Mouse (Mus musculus) midbrain, embryonic 11.5 days (tissue): ENCODE data around the gene 1500009C09Rik. TPM values are rescaled to one million over a fixed set of nuclear protein-coding genes. Genes with fewer than 3 reads are reported as not detected.
A peak's percentile ranks its signal among the peaks of the same experiment; 100 is the strongest.

Source experiments
- ATAC-seq: fragments of 200-750 bp; cut with Nextera tagmentation; 2 replicates; pipeline ENCODE4 v1.8.0; 2017; ENCODE audit warnings: moderate TSS enrichment, moderate library complexity; ENCODE audit not compliant: low FRiP score
- DNase-seq: peaks from one replicate; pipeline ENCODE4 v3.0.0; 2015; ENCODE audit warnings: low spot score; ENCODE audit errors: missing footprints
- H3K27ac ChIP-seq: fragments of 300-500 bp; sonication (generic); 2 replicates; pipeline ENCODE4 v1.5.1; 2014; ENCODE audit warnings: low read depth, low read length
- H3K27me3 ChIP-seq: fragments of 300-500 bp; sonication (generic); 2 replicates; pipeline ENCODE4 v1.6.1; 2014; ENCODE audit warnings: mild to moderate bottlenecking, low read length, moderate library complexity, mixed read lengths; ENCODE audit not compliant: control insufficient read depth, insufficient read depth
- H3K36me3 ChIP-seq: fragments of 300-500 bp; sonication (generic); 2 replicates; pipeline ENCODE4 v1.6.1; 2014; ENCODE audit warnings: mild to moderate bottlenecking, low read length, moderate library complexity, mixed read lengths; ENCODE audit not compliant: control insufficient read depth, insufficient read depth
- H3K4me1 ChIP-seq: fragments of 300-500 bp; sonication (generic); 2 replicates; pipeline ENCODE4 v1.6.1; 2014; ENCODE audit warnings: low read length; ENCODE audit not compliant: control insufficient read depth, insufficient read depth
- H3K4me2 ChIP-seq: fragments of 300-500 bp; sonication (generic); 2 replicates; pipeline ENCODE4 v1.6.1; 2014; ENCODE audit warnings: mild to moderate bottlenecking, moderate library complexity
- H3K4me3 ChIP-seq: fragments of 300-500 bp; sonication (generic); 2 replicates; pipeline ENCODE4 v1.5.1; 2014; ENCODE audit warnings: low read depth, low read length
- H3K9ac ChIP-seq: fragments of 300-500 bp; sonication (generic); 2 replicates; pipeline ENCODE4 v1.6.1; 2014; ENCODE audit warnings: low read length
- H3K9me3 ChIP-seq: fragments of 300-500 bp; sonication (generic); 2 replicates; pipeline ENCODE4 v1.6.1; 2016; ENCODE audit warnings: low read length; ENCODE audit not compliant: control insufficient read depth
- WGBS: fragments of 180-500 bp; shearing (Covaris S2); extraction: QIAGEN DNeasy Blood & Tissue Kit; methylation state at CpG from one replicate; pipeline ENCODE4 v1.1.7; 2014; 5-methylcytosine and 5-hydroxymethylcytosine counted together
- polyA plus RNA-seq: library from polyadenylated mRNA; unstranded; fragments of >200 nt; fragmentation: Nextera tagmentation; extraction: Ambion mirVana; gene quantifications from 2 replicates; pipeline ENCODE4 v1.2.1, GENCODE M21; 2014

The 1500009C09Rik gene
- polyA plus RNA-seq, 1 experiment from 2014 or later, result 1.0 TPM

DNA sequence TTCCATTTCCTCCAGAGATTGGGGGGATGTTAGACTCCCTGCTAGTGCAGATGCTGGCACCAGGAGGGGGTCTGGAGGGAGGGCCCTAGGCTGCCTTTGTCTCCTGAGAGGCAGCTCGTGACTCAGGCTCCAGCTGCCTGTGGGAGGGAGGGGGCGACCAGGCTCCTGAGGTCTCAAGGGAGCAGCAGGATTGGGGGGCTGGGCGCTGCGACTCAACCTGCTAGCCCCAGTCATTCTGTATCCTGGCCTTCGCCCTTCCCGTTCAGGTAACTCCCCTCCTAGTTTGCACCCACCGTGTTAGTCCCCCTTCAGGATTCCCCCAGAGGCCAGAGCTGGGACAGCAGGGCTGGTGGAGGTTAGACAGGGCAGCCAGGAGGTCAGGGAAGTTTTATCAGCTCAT is 35.2 kb upstream of the 1500009C09Rik start:
- peaks cover 24% of the 10 kb centered on the region for H3K4me1 ChIP-seq
- H3K27me3 ChIP-seq, result peaks cover 36% of the 10 kb centered on the region
- H3K27ac ChIP-seq, result no peak overlapping the region
- no peak for DNase-seq
- no peaks in the 10 kb centered on the region for H3K36me3 ChIP-seq
- H3K9me3 ChIP-seq, result no peaks in the 10 kb centered on the region
- ATAC-seq, result no peak
- H3K4me2 ChIP-seq, result no peak overlapping the region
- H3K9ac ChIP-seq, result no peak overlapping the region; the same call in 1 of the 2 replicates
- no peak overlapping the region for H3K4me3 ChIP-seq
- WGBS, result 4% methylated on average over 7 of the region's 7 CpGs

GRCm38 (mm10) chr15:82217980-82218379 is 34.2 kb upstream of the 1500009C09Rik start:
- Histone ChIP-seq H3K4me2 (no peak overlapping the region), H3K36me3 (no peaks in the 10 kb centered on the region), H3K4me1 (peaks cover 16% of the 10 kb centered on the region), H3K27me3 (peaks cover 28% of the 10 kb centered on the region), H3K9ac (no peak overlapping the region), H3K4me3 (no peak overlapping the region), H3K27ac (no peak overlapping the region), H3K9me3 (no peaks in the 10 kb centered on the region)
- ATAC-seq (no peak), DNase-seq (no peak)
- WGBS, result 30% methylated on average over 9 of the region's 9 CpGs

DNA sequence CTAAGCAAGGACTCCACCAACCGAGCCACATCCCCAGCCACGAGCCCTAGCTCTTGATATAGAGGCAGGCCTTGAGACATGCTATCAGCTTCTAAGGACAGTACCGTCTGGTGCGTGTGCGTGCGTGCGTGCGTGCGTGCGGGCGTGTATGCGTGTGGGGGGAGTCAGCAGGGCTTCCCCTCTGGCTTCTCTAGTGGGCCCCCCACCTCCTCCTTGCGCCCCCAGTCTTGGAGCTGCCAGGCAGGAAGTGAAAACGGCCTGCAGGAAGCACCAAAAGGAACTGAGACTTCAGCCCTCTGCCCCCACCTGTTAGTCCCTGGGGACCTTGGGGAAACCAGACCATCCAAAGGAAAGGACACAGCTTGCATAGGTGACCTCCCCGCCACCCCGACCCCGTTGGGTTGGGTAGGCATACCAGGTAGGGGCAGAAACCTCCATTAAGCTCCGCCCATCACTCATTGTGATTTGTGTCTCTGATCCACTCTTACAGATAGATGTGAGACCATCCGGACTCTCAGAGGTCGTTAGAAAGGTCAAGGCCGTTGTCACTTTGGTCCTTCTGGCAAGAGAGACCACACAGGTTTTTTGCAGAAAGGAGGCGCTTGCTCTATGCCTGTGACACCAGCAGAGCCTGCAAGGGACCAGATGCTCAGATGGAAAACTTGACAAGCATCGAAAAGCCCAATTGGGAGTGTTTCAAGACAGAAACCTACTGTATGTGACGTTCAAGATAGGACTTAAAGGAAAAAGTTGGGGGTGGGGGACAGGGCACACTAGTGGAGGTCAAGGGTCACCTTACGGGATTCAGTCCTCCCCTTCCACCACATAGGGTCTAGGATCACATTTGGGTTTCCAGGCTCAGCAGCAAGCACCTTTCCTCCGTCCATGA is 33.2 kb upstream of the 1500009C09Rik start:
- H3K27me3 ChIP-seq, result peaks cover 20% of the 10 kb centered on the region

GRCm38 (mm10) chr15:82220003-82220675 is 32.1 kb upstream of the 1500009C09Rik start:
- no peak overlapping the region for H3K4me3 ChIP-seq
- no peaks in the 10 kb centered on the region for H3K36me3 ChIP-seq
- H3K9ac ChIP-seq, result no peak overlapping the region
- WGBS, result 67% methylated on average over 11 of the region's 12 CpGs
- H3K27ac ChIP-seq, result no peak overlapping the region
- no peak overlapping the region for H3K4me2 ChIP-seq
- H3K9me3 ChIP-seq, result no peaks in the 10 kb centered on the region
- peaks cover 16% of the 10 kb centered on the region for H3K4me1 ChIP-seq
- no peak for ATAC-seq
- H3K27me3 ChIP-seq, result peaks cover 18% of the 10 kb centered on the region
- no peak for DNase-seq

More for the DNA sequence above, 33.2 kb upstream of the 1500009C09Rik start:
- WGBS, result 78% methylated on average over 26 of the region's 26 CpGs
- H3K9ac ChIP-seq, result no peak overlapping the region
- no peak for ATAC-seq
- no peaks in the 10 kb centered on the region for H3K9me3 ChIP-seq
- no peak overlapping the region for H3K4me2 ChIP-seq
- H3K27ac ChIP-seq, result no peak overlapping the region
- H3K4me3 ChIP-seq, result no peak overlapping the region
- H3K4me1 ChIP-seq, result peaks cover 16% of the 10 kb centered on the region
- H3K36me3 ChIP-seq, result no peaks in the 10 kb centered on the region
- DNase-seq, result no peak

DNA sequence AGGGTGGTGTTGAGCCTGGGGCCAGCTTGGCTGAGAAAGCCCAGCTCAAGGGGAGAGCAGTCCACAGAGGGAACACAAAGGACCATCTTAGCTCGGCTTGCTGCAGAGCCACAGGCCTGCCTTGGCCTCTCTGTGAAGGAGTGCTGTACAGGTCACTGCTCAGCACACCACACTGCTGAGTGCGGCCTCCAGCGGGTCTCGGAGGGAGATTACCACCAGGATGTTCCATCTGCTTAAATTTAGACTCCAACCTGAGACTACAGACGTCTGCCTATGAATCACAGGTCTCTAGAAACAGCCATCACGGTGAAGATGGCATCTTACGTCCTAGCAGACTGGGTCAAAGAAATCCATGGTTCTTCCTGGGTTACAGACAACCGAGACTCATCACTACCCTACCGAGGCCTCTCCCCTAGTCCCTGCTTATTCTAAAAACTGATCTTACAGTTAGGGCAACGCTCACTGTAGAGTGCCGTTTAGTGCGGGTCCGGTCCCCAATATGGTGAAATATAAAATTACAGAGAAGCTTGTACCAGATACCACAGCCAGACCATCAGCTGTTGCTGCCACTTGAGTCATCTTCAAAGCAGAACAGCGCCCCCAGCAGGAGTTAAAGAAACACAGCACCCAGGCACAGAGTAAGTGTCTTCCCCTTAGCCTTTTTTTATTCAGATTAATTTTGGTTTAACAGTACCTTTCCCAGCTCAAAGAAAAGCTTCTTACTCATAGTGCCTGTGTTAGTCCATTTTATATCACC is 30.9 kb upstream of the 1500009C09Rik start:
- Histone ChIP-seq H3K27ac (no peak overlapping the region), H3K4me2 (no peak overlapping the region), H3K9me3 (no peaks in the 10 kb centered on the region), H3K36me3 (no peaks in the 10 kb centered on the region), H3K9ac (no peak overlapping the region), H3K4me3 (no peak overlapping the region), H3K27me3 (peaks cover 14% of the 10 kb centered on the region), H3K4me1 (peaks cover 14% of the 10 kb centered on the region)
- DNase-seq (no peak), ATAC-seq (no peak)
- 66% methylated on average over 14 of the region's 14 CpGs for whole genome bisulfite sequencing

DNA sequence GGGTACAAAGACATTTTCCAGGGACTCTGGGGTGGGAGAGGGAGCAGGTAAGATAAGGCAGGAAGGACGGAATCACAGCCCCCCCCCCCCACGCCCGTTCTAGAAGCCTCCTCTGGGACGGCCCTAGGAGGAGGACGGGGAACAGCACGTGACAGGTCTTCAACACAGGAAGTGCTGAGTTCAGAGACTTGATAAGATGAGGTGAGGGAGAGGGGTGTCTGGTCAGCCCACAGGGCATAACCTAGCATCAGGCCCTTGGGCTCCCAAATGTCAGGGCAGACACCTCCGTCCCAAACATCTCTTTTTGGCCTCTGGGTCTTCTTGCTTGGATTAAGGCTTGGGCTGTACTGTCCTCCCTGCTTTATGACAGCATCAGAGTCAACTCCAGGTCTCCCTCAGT is 28.9 kb upstream of the 1500009C09Rik start:
- peak overlapping the region; percentile 47 for H3K4me2 ChIP-seq
- ATAC-seq, result 0 out of 2 replicates have a peak, but pooled peaks have one; percentile 9
- WGBS, result 69% methylated on average over 7 of the region's 7 CpGs
- no peak overlapping the region for H3K27ac ChIP-seq
- no peaks in the 10 kb centered on the region for H3K9me3 ChIP-seq
- peaks cover 3% of the 10 kb centered on the region for H3K4me1 ChIP-seq
- no peak overlapping the region for H3K9ac ChIP-seq
- no peak overlapping the region for H3K4me3 ChIP-seq
- DNase-seq, result no peak
- H3K36me3 ChIP-seq, result no peaks in the 10 kb centered on the region
- H3K27me3 ChIP-seq, result peaks cover 11% of the 10 kb centered on the region

DNA sequence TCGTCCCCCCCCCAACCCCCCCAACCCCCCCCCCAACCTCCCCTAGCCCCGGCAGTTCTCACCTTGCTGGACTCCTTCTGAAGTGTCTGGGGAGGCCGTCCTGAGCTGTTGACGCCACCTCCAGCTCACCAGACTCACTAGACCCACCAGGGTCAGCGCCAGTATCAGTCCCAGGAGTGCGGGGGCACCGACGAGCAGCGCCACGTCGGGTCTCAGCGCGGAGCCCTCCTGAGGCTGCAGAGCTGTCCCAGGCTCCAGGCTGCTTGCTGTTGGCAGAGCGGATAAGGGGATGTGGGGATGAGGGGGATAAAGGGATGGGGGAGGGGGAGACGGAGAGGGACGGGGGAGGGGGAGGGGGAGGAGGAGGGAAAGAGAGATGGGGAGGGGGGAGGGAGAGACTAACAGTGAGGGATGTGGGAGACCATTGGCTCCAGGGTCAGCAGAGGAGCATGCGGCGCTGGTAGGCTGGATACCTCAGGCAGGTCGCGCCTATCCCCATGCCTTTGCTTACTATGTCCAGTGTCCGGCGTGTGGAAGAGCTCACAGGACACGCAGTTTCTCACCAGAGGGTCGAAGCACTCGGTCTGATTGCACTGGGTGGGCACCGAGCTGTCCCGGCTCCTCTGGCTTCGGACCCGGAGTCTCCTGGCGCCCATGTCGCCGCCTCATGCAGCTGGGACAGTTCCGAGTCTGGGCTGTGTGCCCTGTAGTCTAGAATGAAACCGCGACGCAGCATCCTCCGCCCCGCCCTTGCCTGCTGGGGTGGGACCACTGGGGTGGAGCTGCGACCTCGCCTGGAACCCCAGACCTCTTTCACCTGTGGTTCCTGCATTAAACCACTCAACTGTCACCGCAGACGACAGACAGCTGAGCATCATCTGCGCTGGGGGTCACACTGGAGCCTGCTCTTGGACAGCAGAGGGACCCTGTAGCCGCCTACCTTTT is 28.3 kb upstream of the 1500009C09Rik start, which contains the start of gene Tnfrsf13c:
Gene Tnfrsf13c, minus strand, starts transcription at position 713 of the 945 bp plus-strand sequence.
- H3K4me3 ChIP-seq, result peak within 1 kb of the TSS; percentile 21
- H3K9me3 ChIP-seq, result no peaks in the 10 kb centered on the region
- DNase-seq (no peak), ATAC-seq (peak; percentile 61)
- 1% methylated on average over 43 of the region's 44 CpGs for WGBS
- peaks cover 11% of the 10 kb centered on the region for H3K27me3 ChIP-seq
- H3K4me1 ChIP-seq, result peaks cover 3% of the 10 kb centered on the region
- peak within 1 kb of the TSS; percentile 34 for H3K9ac ChIP-seq
- peak within 1 kb of the TSS; percentile 47 for H3K4me2 ChIP-seq
- no peak within 1 kb of the TSS for H3K27ac ChIP-seq
- H3K36me3 ChIP-seq, result no peaks in the 10 kb centered on the region

GRCm38 (mm10) chr15:82224602-82225215 is 27.5 kb upstream of the 1500009C09Rik start:
- DNase-seq (no peak), ATAC-seq (no peak)
- 0 out of 2 replicates have a peak overlapping the region, but pooled peaks have one; percentile 34 for H3K9ac ChIP-seq
- no peaks in the 10 kb centered on the region for H3K36me3 ChIP-seq
- H3K9me3 ChIP-seq, result no peaks in the 10 kb centered on the region
- no peak overlapping the region for H3K27ac ChIP-seq
- peaks cover 11% of the 10 kb centered on the region for H3K27me3 ChIP-seq
- H3K4me3 ChIP-seq, result no peak overlapping the region
- 25% methylated on average over 7 of the region's 7 CpGs for WGBS
- peaks cover 2% of the 10 kb centered on the region for H3K4me1 ChIP-seq
- H3K4me2 ChIP-seq, result peak overlapping the region; percentile 47
